ENCODE assay signal across 8 mouse cellular contexts in genomic region chrX:160390464-160390956, GRCm38 (mm10). TPM values are rescaled to one million over a fixed set of nuclear protein-coding genes. Genes with fewer than 3 reads are reported as not detected.
DNase-seq lines count a peak whose midpoint lies in the region; ATAC-seq and TF ChIP-seq lines count a peak whose summit lies in the region.

Gene Adgrg2 (plus strand): TSS chrX:160390690.

- peak; percentile 2 for DNase-seq in layer of hippocampus, adult 11-12 months (ENCODE audit: low spot score)
- no peak for DNase-seq in layer of hippocampus, adult 18-20 months (ENCODE audit: low spot score in 2 of 2)
- DNase-seq in lung, postnatal 36 days = peak; percentile 6
- no peak for DNase-seq in MN1 (ENCODE audit: low spot score)

- no peak for TF ChIP-seq POLR2A in small intestine, adult 2 months (IDR thresholded peaks at IDR 0.05; ENCODE audit: low read depth, low read length)

- ATAC-seq in granulocyte monocyte progenitor cell, adult 5-6 weeks (replicated peaks; ENCODE audit: poor library complexity, severe bottlenecking) = peak; percentile 90
- peak; percentile 93 for ATAC-seq in kidney, embryonic 15.5 days (replicated peaks; ENCODE audit: low FRiP score)

- H3K27me3 ChIP-seq in kidney, embryonic 15.5 days = peaks cover 51% of the 10 kb centered on the region
- peaks cover 3% of the 10 kb centered on the region; the same call in 1 of the 2 replicates for H3K27me3 ChIP-seq in small intestine, adult 2 months (ENCODE audit: control insufficient read depth, insufficient read depth, low read length)

- H3K36me3 ChIP-seq in kidney, embryonic 15.5 days = no peaks in the 10 kb centered on the region
- H3K36me3 ChIP-seq in small intestine, adult 2 months (ENCODE audit: control insufficient read depth, insufficient read depth, low read length) = no peaks in the 10 kb centered on the region

- peak within 1 kb of the TSS; percentile 73 for H3K4me2 ChIP-seq in kidney, embryonic 15.5 days

- no peaks in the 10 kb centered on the region for H3K9me3 ChIP-seq in kidney, embryonic 15.5 days (replicated peaks)

- H3K4me1 ChIP-seq in brown adipose tissue, adult 24 weeks (ENCODE audit: control insufficient read depth, insufficient read depth, insufficient read length, low read length) = no peaks in the 10 kb centered on the region
- no peaks in the 10 kb centered on the region for H3K4me1 ChIP-seq in kidney, embryonic 15.5 days
- H3K4me1 ChIP-seq in small intestine, adult 2 months (ENCODE audit: control insufficient read depth, insufficient read depth, insufficient read length, low read length) = no peaks in the 10 kb centered on the region; the same call in 1 of the 2 replicates

- no peak within 1 kb of the TSS for H3K27ac ChIP-seq in brown adipose tissue, adult 24 weeks (replicated peaks; ENCODE audit: low read depth, low read length)
- H3K27ac ChIP-seq in kidney, embryonic 15.5 days = no peak within 1 kb of the TSS
- no peak within 1 kb of the TSS for H3K27ac ChIP-seq in small intestine, adult 2 months (ENCODE audit: insufficient read depth, low read depth, low read length)

- WGBS in kidney, embryonic 15.5 days = 10% methylated on average over 37 of the region's 42 CpGs
- WGBS in small intestine, adult 2 months = 15% methylated on average over 40 of the region's 42 CpGs

- peak within 1 kb of the TSS; percentile 53 for H3K4me3 ChIP-seq in brown adipose tissue, adult 24 weeks (ENCODE audit: insufficient read depth, low read depth, low read length)
- peak within 1 kb of the TSS; percentile 49 for H3K4me3 ChIP-seq in kidney, embryonic 15.5 days (replicated peaks)
- peak within 1 kb of the TSS; percentile 50 for H3K4me3 ChIP-seq in small intestine, adult 2 months (ENCODE audit: low read depth, low read length)

- peak within 1 kb of the TSS; percentile 29; the same call in 1 of the 2 replicates for H3K9ac ChIP-seq in kidney, embryonic 15.5 days

- no peak for TF ChIP-seq CTCF in small intestine, adult 2 months (IDR thresholded peaks at IDR 0.05; ENCODE audit: extremely low read depth, insufficient read length, insufficient replicate concordance, low read depth, low read length)

RNA-seq across cellular contexts. Expression of gene Adgrg2, which starts in this region (rescaled TPM):
- total RNA-seq in layer of hippocampus, adult 18-20 months (2021) = under 1 TPM; 0.50 to 0.99 TPM
- 2.1 and 3.4 TPM in 2 replicates for polyA plus RNA-seq in brown adipose tissue, adult 24 weeks (2012; ENCODE audit: insufficient read depth, insufficient read length, missing spikeins)
- not detected in 2 replicates for total RNA-seq in granulocyte monocyte progenitor cell, adult 5-6 weeks (2014; fragmentation: Nextera tagmentation)
- not detected in 2 replicates for total RNA-seq in granulocyte monocyte progenitor cell, adult 5-6 weeks (2017)
- polyA plus RNA-seq in kidney, embryonic 15.5 days (2015; fragmentation: Nextera tagmentation; extraction: Ambion mirVana) = 1.1 and 1.9 TPM in 2 replicates
- 0.09 and 0.62 TPM in 2 replicates for polyA plus RNA-seq in small intestine, adult 2 months (2012; rRNA removed)

Comparison
In these comparisons a context has a peak if more than half of its experiments do, and no peak if none do; other contexts are left out.
1. DNase-seq: peak in layer of hippocampus, adult 11-12 months (single experiment) and lung, postnatal 36 days (single experiment); none in layer of hippocampus, adult 18-20 months (0 of 2) and MN1 (single experiment).
2. Peak in ATAC-seq in granulocyte monocyte progenitor cell, adult 5-6 weeks; RNA of the gene not detected or under 1 TPM.
3. Peak in every context shown above with its lines, with median percentiles within 50 percentile points of each other: H3K4me3 ChIP-seq.